Comparison of ENCODE assay signal across 12 mouse cellular contexts in the genomic region with DNA sequence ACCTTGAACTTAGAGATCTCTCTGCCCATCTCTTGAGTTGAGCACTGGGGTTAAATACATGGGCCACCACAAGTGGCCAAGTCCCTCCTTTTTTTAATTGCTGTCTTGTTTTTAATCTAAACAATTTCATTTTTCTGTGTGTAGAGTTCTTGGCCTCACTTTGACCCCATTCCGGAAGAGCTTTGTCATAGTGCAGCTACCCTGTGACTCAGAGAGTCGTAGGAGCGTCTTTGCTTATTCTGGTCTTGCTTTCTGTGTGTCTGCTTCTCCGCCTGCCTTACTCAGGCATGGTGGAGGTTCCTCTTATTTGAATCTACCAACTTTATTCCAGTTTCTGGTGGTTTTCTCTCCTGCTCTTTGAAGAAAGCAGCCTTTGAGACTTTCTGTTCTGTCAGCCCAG. TPM values are rescaled to one million over a fixed set of nuclear protein-coding genes. Genes with fewer than 3 reads are reported as not detected.
"Had no signal": no experiment of that assay in that cellular context is flagged by ENCODE, and none has a peak within 500 bp of the region (broad histone marks: within the 10 kb centered on the region; RNA-seq: fewer than 3 reads in every experiment).

No protein-coding gene starts in this region.

- H3K4me2 ChIP-seq: kidney, embryonic 15.5 days; limb, embryonic 15.5 days; liver, embryonic 12.5 days; midbrain, embryonic 12.5 days; neural tube, embryonic 13.5 days had no signal

- H3K9ac ChIP-seq: kidney, embryonic 15.5 days; limb, embryonic 15.5 days; liver, embryonic 12.5 days; midbrain, embryonic 12.5 days; neural tube, embryonic 13.5 days had no signal

- H3K36me3 ChIP-seq: kidney, embryonic 15.5 days; limb, embryonic 15.5 days; liver, embryonic 12.5 days; midbrain, embryonic 12.5 days; neural tube, embryonic 13.5 days had no signal

- H3K4me3 ChIP-seq: kidney, embryonic 15.5 days; left cerebral cortex, adult 2 months; limb, embryonic 15.5 days; liver, embryonic 12.5 days; midbrain, embryonic 12.5 days; neural tube, embryonic 13.5 days had no signal

- H3K27me3 ChIP-seq: kidney, embryonic 15.5 days; limb, embryonic 15.5 days; liver, embryonic 12.5 days; midbrain, embryonic 12.5 days; neural tube, embryonic 13.5 days had no signal

- H3K9me3 ChIP-seq: kidney, embryonic 15.5 days; limb, embryonic 15.5 days; liver, embryonic 12.5 days; midbrain, embryonic 12.5 days; neural tube, embryonic 13.5 days had no signal

- DNase-seq: kidney, adult 2 months; kidney, postnatal 25 days; right cerebral cortex, adult 18-20 months had no signal

- H3K4me1 ChIP-seq: limb, embryonic 15.5 days; liver, embryonic 12.5 days; midbrain, embryonic 12.5 days; neural tube, embryonic 13.5 days had no signal

- ATAC-seq: liver, embryonic 12.5 days; midbrain, embryonic 16.5 days had no signal

- H3K27ac ChIP-seq: kidney, embryonic 15.5 days; left cerebral cortex, adult 2 months; limb, embryonic 15.5 days; liver, embryonic 12.5 days; midbrain, embryonic 12.5 days; neural tube, embryonic 13.5 days; stomach, postnatal 0 days had no signal

RNA-seq across cellular contexts. Expression of a gene that starts 18.9 kb away (rescaled TPM):
- total RNA-seq: megakaryocyte-erythroid progenitor cell, adult 5-6 weeks had no signal
